Mouse (Mus musculus): ENCODE measurements around the gene Tuba3a. TPM values are rescaled to one million over a fixed set of nuclear protein-coding genes. Genes with fewer than 3 reads are reported as not detected.
A peak's percentile ranks its signal among the peaks of the same experiment; 100 is the strongest.

The Tuba3a gene
- not detected in 2 replicates for total RNA-seq (2017)

- ATAC-seq (replicated peaks; ENCODE audit: low read depth, poor library complexity, severe bottlenecking), result no peak
Measured at GRCm38 (mm10) chr6:125285890-125286289, at the start of gene Tuba3a. Gene Tuba3a (minus strand): TSS chr6:125286042.

- ATAC-seq (replicated peaks; ENCODE audit: low read depth, poor library complexity, severe bottlenecking), result peak; percentile 26
Measured at GRCm38 (mm10) chr6:125334356-125334755, 48.5 kb upstream of the Tuba3a start.

- ATAC-seq (replicated peaks; ENCODE audit: low read depth, poor library complexity, severe bottlenecking), result peak; percentile 69
Measured at GRCm38 (mm10) chr6:125333112-125333899, 47.5 kb upstream of the Tuba3a start.

GRCm38 (mm10) chr6:125330626-125331326, 44.9 kb upstream of the Tuba3a start:
- ATAC-seq (replicated peaks; ENCODE audit: low read depth, poor library complexity, severe bottlenecking), result peak; percentile 72

GRCm38 (mm10) chr6:125328243-125328642, 42.4 kb upstream of the Tuba3a start:
- 0 out of 2 replicates have a peak, but pooled peaks have one; percentile 35 for ATAC-seq (replicated peaks; ENCODE audit: low read depth, poor library complexity, severe bottlenecking)

GRCm38 (mm10) chr6:125325337-125325736, 39.5 kb upstream of the Tuba3a start:
- ATAC-seq (replicated peaks; ENCODE audit: low read depth, poor library complexity, severe bottlenecking), result no peak

GRCm38 (mm10) chr6:125323547-125323946, 37.7 kb upstream of the Tuba3a start:
- no peak for ATAC-seq (replicated peaks; ENCODE audit: low read depth, poor library complexity, severe bottlenecking)

GRCm38 (mm10) chr6:125322794-125323193, 37.0 kb upstream of the Tuba3a start:
- ATAC-seq (replicated peaks; ENCODE audit: low read depth, poor library complexity, severe bottlenecking), result no peak

- peak; percentile 11; the same call in 1 of the 2 replicates for ATAC-seq (replicated peaks; ENCODE audit: low read depth, poor library complexity, severe bottlenecking)
Measured at GRCm38 (mm10) chr6:125321114-125321855, 35.4 kb upstream of the Tuba3a start.

- ATAC-seq (replicated peaks; ENCODE audit: low read depth, poor library complexity, severe bottlenecking), result no peak
Measured at GRCm38 (mm10) chr6:125320323-125320722, 34.5 kb upstream of the Tuba3a start, which contains the start of gene Scnn1a. Gene Scnn1a (plus strand): TSS chr6:125320659.

- no peak for ATAC-seq (replicated peaks; ENCODE audit: low read depth, poor library complexity, severe bottlenecking)
Measured at GRCm38 (mm10) chr6:125319919-125320296, 34.1 kb upstream of the Tuba3a start.

- ATAC-seq (replicated peaks; ENCODE audit: low read depth, poor library complexity, severe bottlenecking), result no peak
Measured at GRCm38 (mm10) chr6:125318981-125319918, 33.4 kb upstream of the Tuba3a start.

GRCm38 (mm10) chr6:125317077-125317476, 31.2 kb upstream of the Tuba3a start:
- no peak for ATAC-seq (replicated peaks; ENCODE audit: low read depth, poor library complexity, severe bottlenecking)

- ATAC-seq (replicated peaks; ENCODE audit: low read depth, poor library complexity, severe bottlenecking), result no peak
Measured at GRCm38 (mm10) chr6:125314746-125315145, 28.9 kb upstream of the Tuba3a start.

- ATAC-seq (replicated peaks; ENCODE audit: low read depth, poor library complexity, severe bottlenecking), result no peak
Measured at GRCm38 (mm10) chr6:125314231-125314563, 28.4 kb upstream of the Tuba3a start.

- peak; percentile 85 for ATAC-seq (replicated peaks; ENCODE audit: low read depth, poor library complexity, severe bottlenecking)
Measured at GRCm38 (mm10) chr6:125313546-125314230, 27.8 kb upstream of the Tuba3a start, which contains the start of gene Ltbr. Gene Ltbr (minus strand): TSS chr6:125313885.

GRCm38 (mm10) chr6:125312581-125313355, 26.9 kb upstream of the Tuba3a start:
- ATAC-seq (replicated peaks; ENCODE audit: low read depth, poor library complexity, severe bottlenecking), result peak; percentile 18

GRCm38 (mm10) chr6:125312171-125312570, 26.3 kb upstream of the Tuba3a start:
- ATAC-seq (replicated peaks; ENCODE audit: low read depth, poor library complexity, severe bottlenecking), result no peak

Data from common myeloid progenitor, adult 5-6 weeks (primary cell).